Mouse (Mus musculus): Measurements from ENCODE around the gene Slc52a3. TPM values are rescaled to one million over a fixed set of nuclear protein-coding genes. Genes with fewer than 3 reads are reported as not detected.

Gene Slc52a3
- polyA plus RNA-seq, 1 experiment from 2014 or later, result 0.17 TPM

GRCm38 (mm10) chr2:152002529-152002928, 6.2 kb downstream of the Slc52a3 start:
- Histone ChIP-seq H3K4me2 (no peak overlapping the region), H3K9me3 (no peaks in the 10 kb centered on the region)

DNA sequence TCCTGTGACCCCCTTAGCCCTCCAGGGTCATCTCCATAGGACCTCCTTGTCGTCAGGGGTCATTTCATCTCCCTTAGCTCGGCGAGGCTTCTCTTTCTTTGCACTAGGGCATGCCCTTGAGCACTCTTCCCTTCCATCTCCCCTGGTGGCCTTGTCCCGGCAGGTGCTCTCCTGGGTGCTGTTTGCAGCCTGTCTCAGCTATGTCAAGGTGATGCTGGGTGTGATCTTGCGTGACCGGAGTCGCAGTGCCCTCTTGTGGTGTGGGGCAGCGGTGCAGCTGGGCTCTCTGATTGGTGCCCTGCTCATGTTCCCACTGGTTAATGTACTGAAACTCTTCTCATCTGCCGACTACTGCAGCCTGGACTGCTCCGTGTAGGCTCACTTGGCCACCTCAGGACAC, 11.5 kb downstream of the Slc52a3 start:
- Histone ChIP-seq H3K9me3 (no peaks in the 10 kb centered on the region), H3K9ac (no peak overlapping the region), H3K36me3 (no peaks in the 10 kb centered on the region), H3K4me3 (no peak overlapping the region), H3K27ac (replicated peaks) (no peak overlapping the region), H3K4me1 (no peaks in the 10 kb centered on the region), H3K4me2 (no peak overlapping the region), H3K27me3 (replicated peaks) (peaks cover 20% of the 10 kb centered on the region)
- 57% methylated on average over 10 of the region's 10 CpGs for WGBS
- ATAC-seq (ENCODE audit: extremely low read depth, insufficient number of reproducible peaks, low FRiP score, low TSS enrichment), result no peak

More at GRCm38 (mm10) chr2:152002529-152002928, 6.2 kb downstream of the Slc52a3 start:
- H3K9ac ChIP-seq, result no peak overlapping the region
- no peak for ATAC-seq (ENCODE audit: extremely low read depth, insufficient number of reproducible peaks, low FRiP score, low TSS enrichment)
- H3K27me3 ChIP-seq (replicated peaks), result peaks cover 72% of the 10 kb centered on the region
- no peak overlapping the region for H3K4me3 ChIP-seq
- WGBS, result 37% methylated on average over 6 of the region's 6 CpGs
- H3K27ac ChIP-seq (replicated peaks), result no peak overlapping the region
- H3K36me3 ChIP-seq, result no peaks in the 10 kb centered on the region
- peaks cover 13% of the 10 kb centered on the region for H3K4me1 ChIP-seq

DNA sequence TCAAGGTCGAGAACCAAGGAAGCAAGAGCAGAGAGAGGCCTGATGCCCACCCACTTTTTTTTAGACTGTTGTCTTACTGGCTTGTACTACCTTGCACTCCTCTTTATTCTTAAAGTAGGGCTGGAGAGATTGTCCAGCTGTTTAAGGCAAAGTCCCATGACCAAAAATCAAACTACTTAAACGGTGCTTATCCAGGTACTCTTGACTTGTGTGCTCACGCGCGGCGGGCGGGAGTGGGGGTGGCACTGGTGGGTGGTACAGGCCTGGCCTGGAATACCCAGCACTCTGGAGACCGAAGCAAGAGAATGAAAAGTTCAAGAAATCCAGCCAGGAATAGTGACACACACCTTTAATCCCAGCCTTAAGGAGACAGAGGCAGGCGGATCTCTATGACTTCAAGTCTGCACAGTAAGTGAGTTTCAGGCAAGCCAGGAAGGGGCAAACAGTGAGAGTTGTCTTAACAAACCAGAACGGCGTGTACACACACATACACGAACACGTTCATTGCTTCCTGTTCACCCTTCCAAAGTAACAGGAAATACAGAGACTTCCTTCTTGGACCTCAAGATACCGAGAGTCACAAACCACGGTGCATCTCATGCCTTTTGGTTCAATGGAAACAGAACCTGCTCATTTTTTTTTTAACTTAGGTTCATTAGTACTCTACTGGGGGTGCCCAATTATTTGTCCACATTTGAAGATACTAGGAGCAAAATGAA, 12.9 kb downstream of the Slc52a3 start:
- WGBS, result 75% methylated on average over 15 of the region's 15 CpGs

DNA sequence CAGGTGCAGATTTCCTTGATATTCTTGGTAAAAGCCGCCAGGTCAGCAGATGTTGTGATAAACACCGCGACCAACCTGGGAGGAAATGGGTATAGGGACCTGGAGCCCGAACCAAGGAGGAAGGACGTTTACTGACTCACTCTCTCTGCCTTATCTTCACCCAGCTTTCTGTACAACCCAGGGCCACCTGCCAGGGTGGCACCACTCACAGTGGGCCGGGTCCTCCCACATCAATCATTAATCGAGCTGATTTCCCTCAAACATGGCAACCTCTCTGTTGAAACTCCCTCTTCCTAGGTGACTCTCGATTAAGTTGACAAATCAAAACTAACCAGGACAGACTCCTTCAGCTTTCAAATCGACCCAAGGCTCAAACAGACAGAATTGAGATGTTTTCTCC, 13.9 kb downstream of the Slc52a3 start:
- H3K9ac ChIP-seq, result no peak overlapping the region
- no peak for ATAC-seq (ENCODE audit: extremely low read depth, insufficient number of reproducible peaks, low FRiP score, low TSS enrichment)
- H3K36me3 ChIP-seq, result no peaks in the 10 kb centered on the region
- no peak overlapping the region for H3K4me3 ChIP-seq
- H3K4me2 ChIP-seq, result no peak overlapping the region
- peaks cover 13% of the 10 kb centered on the region; the same call in 1 of the 2 replicates for H3K27me3 ChIP-seq (replicated peaks)
- WGBS, result 70% methylated on average over 9 of the region's 9 CpGs
- no peaks in the 10 kb centered on the region for H3K4me1 ChIP-seq
- no peaks in the 10 kb centered on the region for H3K9me3 ChIP-seq
- H3K27ac ChIP-seq (replicated peaks), result no peak overlapping the region

More for the DNA sequence above, 12.9 kb downstream of the Slc52a3 start:
- H3K4me2 ChIP-seq, result no peak overlapping the region
- H3K9me3 ChIP-seq, result no peaks in the 10 kb centered on the region
- ATAC-seq (ENCODE audit: extremely low read depth, insufficient number of reproducible peaks, low FRiP score, low TSS enrichment), result no peak
- H3K9ac ChIP-seq, result no peak overlapping the region
- H3K36me3 ChIP-seq, result no peaks in the 10 kb centered on the region
- no peak overlapping the region for H3K27ac ChIP-seq (replicated peaks)
- H3K27me3 ChIP-seq (replicated peaks), result peaks cover 14% of the 10 kb centered on the region; the same call in 1 of the 2 replicates
- no peak overlapping the region for H3K4me3 ChIP-seq
- no peaks in the 10 kb centered on the region for H3K4me1 ChIP-seq

DNA sequence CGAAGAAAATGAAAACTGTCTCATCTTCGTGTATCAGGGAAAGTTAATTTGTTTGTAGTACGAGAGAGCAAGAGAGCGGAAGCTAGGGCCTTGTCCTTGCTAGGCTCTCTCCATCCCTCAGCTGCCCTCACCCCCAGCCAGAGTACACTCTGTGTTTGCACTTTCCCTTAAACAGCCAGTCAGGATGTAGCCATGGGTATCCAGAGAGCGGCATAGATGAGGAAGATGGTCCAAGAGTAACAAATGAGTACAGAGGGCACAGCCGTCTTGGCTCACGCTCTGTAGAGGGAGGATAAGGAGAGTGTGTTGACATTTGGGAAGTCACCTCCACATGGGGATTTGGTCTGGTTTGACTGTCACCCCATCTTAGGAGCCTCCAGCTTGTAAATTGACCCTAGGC, 14.3 kb downstream of the Slc52a3 start:
- no peak overlapping the region for H3K9ac ChIP-seq
- H3K36me3 ChIP-seq, result no peaks in the 10 kb centered on the region
- H3K4me2 ChIP-seq, result no peak overlapping the region
- H3K4me3 ChIP-seq, result no peak overlapping the region
- no peaks in the 10 kb centered on the region for H3K9me3 ChIP-seq
- 76% methylated on average over 7 of the region's 7 CpGs for WGBS
- peaks cover 9% of the 10 kb centered on the region; the same call in 1 of the 2 replicates for H3K27me3 ChIP-seq (replicated peaks)
- no peak for ATAC-seq (ENCODE audit: extremely low read depth, insufficient number of reproducible peaks, low FRiP score, low TSS enrichment)
- H3K27ac ChIP-seq (replicated peaks), result no peak overlapping the region
- no peaks in the 10 kb centered on the region for H3K4me1 ChIP-seq

- 15% methylated on average over 2 of the region's 2 CpGs for WGBS
- Histone ChIP-seq H3K36me3 (no peaks in the 10 kb centered on the region), H3K27ac (replicated peaks) (no peak overlapping the region), H3K9ac (no peak overlapping the region), H3K4me1 (no peaks in the 10 kb centered on the region), H3K4me3 (no peak overlapping the region), H3K27me3 (replicated peaks) (peaks cover 4% of the 10 kb centered on the region; the same call in 1 of the 2 replicates), H3K4me2 (no peak overlapping the region), H3K9me3 (no peaks in the 10 kb centered on the region)
- ATAC-seq (ENCODE audit: extremely low read depth, insufficient number of reproducible peaks, low FRiP score, low TSS enrichment), result no peak
Observed at GRCm38 (mm10) chr2:152011724-152012123, 15.4 kb downstream of the Slc52a3 start.

GRCm38 (mm10) chr2:152012222-152012621, 15.9 kb downstream of the Slc52a3 start:
- no peak overlapping the region for H3K9ac ChIP-seq
- H3K36me3 ChIP-seq, result no peaks in the 10 kb centered on the region
- H3K4me1 ChIP-seq, result no peaks in the 10 kb centered on the region
- no peak for ATAC-seq (ENCODE audit: extremely low read depth, insufficient number of reproducible peaks, low FRiP score, low TSS enrichment)
- no peaks in the 10 kb centered on the region for H3K9me3 ChIP-seq
- WGBS, result 59% methylated on average over 4 of the region's 4 CpGs
- H3K4me2 ChIP-seq, result no peak overlapping the region
- no peak overlapping the region for H3K4me3 ChIP-seq
- H3K27ac ChIP-seq (replicated peaks), result no peak overlapping the region
- no peaks in the 10 kb centered on the region; the same call in 1 of the 2 replicates for H3K27me3 ChIP-seq (replicated peaks)

DNA sequence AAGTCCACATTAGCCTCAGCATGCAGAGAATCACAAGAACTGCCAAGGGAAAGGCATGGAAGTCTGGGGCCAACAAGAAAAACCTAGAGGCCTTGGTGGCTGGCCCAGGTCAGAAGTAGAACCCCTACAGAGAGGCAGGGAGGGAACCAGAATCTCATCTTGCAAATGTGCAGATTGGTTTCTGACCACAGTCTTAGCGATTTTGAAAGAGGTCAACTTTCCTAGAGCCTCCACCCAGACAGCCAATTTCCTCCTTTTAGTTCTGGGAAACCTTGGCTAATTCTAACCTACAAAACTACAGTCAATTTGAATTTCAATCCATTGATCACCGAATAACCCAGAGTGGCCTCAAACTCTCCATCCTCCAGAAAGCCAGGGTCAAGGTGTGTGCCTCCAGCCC, 16.4 kb downstream of the Slc52a3 start:
- Histone ChIP-seq H3K4me1 (no peaks in the 10 kb centered on the region), H3K9me3 (no peaks in the 10 kb centered on the region), H3K4me2 (no peak overlapping the region), H3K4me3 (no peak overlapping the region), H3K27me3 (replicated peaks) (no peaks in the 10 kb centered on the region; the same call in 1 of the 2 replicates), H3K27ac (replicated peaks) (no peak overlapping the region), H3K36me3 (no peaks in the 10 kb centered on the region), H3K9ac (no peak overlapping the region)
- 52% methylated on average over 2 of the region's 2 CpGs for WGBS
- ATAC-seq (ENCODE audit: extremely low read depth, insufficient number of reproducible peaks, low FRiP score, low TSS enrichment), result no peak

- Histone ChIP-seq H3K4me3 (no peak overlapping the region), H3K9ac (no peak overlapping the region), H3K36me3 (no peaks in the 10 kb centered on the region), H3K4me2 (no peak overlapping the region), H3K27ac (replicated peaks) (no peak overlapping the region), H3K4me1 (no peaks in the 10 kb centered on the region), H3K27me3 (replicated peaks) (no peaks in the 10 kb centered on the region; the same call in 1 of the 2 replicates), H3K9me3 (no peaks in the 10 kb centered on the region)
- no peak for ATAC-seq (ENCODE audit: extremely low read depth, insufficient number of reproducible peaks, low FRiP score, low TSS enrichment)
- WGBS, result 40% methylated on average over 4 of the region's 4 CpGs
Observed at GRCm38 (mm10) chr2:152015997-152016396, 19.7 kb downstream of the Slc52a3 start.

GRCm38 (mm10) chr2:152016666-152017065, 20.4 kb downstream of the Slc52a3 start:
- H3K4me1 ChIP-seq, result no peaks in the 10 kb centered on the region
- H3K4me3 ChIP-seq, result no peak overlapping the region
- no peaks in the 10 kb centered on the region for H3K9me3 ChIP-seq
- H3K27me3 ChIP-seq (replicated peaks), result no peaks in the 10 kb centered on the region; the same call in 1 of the 2 replicates
- WGBS, result 72% methylated on average over 9 of the region's 9 CpGs
- no peak overlapping the region for H3K4me2 ChIP-seq
- no peak overlapping the region for H3K27ac ChIP-seq (replicated peaks)
- H3K36me3 ChIP-seq, result no peaks in the 10 kb centered on the region
- H3K9ac ChIP-seq, result no peak overlapping the region
- no peak for ATAC-seq (ENCODE audit: extremely low read depth, insufficient number of reproducible peaks, low FRiP score, low TSS enrichment)

GRCm38 (mm10) chr2:152020255-152020654, 23.9 kb downstream of the Slc52a3 start:
- H3K27me3 ChIP-seq (replicated peaks), result peaks cover 9% of the 10 kb centered on the region
- 24% methylated on average over 6 of the region's 6 CpGs for WGBS
- ATAC-seq (ENCODE audit: extremely low read depth, insufficient number of reproducible peaks, low FRiP score, low TSS enrichment), result no peak

GRCm38 (mm10) chr2:152022022-152022421, 25.7 kb downstream of the Slc52a3 start:
- Histone ChIP-seq H3K4me3 (no peak overlapping the region), H3K9ac (no peak overlapping the region), H3K9me3 (0 out of 2 replicates have a peak, but pooled peaks cover 3% of the 10 kb centered on the region), H3K4me2 (no peak overlapping the region), H3K27ac (replicated peaks) (no peak overlapping the region), H3K27me3 (replicated peaks) (peaks cover 26% of the 10 kb centered on the region), H3K36me3 (no peaks in the 10 kb centered on the region), H3K4me1 (peaks cover 7% of the 10 kb centered on the region; the same call in 1 of the 2 replicates)
- ATAC-seq (ENCODE audit: extremely low read depth, insufficient number of reproducible peaks, low FRiP score, low TSS enrichment), result no peak

More at GRCm38 (mm10) chr2:152020255-152020654, 23.9 kb downstream of the Slc52a3 start:
- Histone ChIP-seq H3K27ac (replicated peaks) (no peak overlapping the region), H3K9me3 (0 out of 2 replicates have a peak, but pooled peaks cover 3% of the 10 kb centered on the region), H3K36me3 (no peaks in the 10 kb centered on the region), H3K4me3 (no peak overlapping the region), H3K9ac (no peak overlapping the region), H3K4me1 (peaks cover 7% of the 10 kb centered on the region; the same call in 1 of the 2 replicates), H3K4me2 (no peak overlapping the region)
